Comparison of ENCODE assay signal across 8 mouse cellular contexts in genomic region chr6:31519001-31519471, GRCm38 (mm10). TPM values are rescaled to one million over a fixed set of nuclear protein-coding genes. Genes with fewer than 3 reads are reported as not detected.
DNase-seq lines count a peak whose midpoint lies in the region; ATAC-seq lines count a peak whose summit lies in the region.

No protein-coding gene starts in this region.

- H3K9me3 ChIP-seq in megakaryocyte, embryonic 14.5 days, result no peaks in the 10 kb centered on the region

- H3K4me1 ChIP-seq in megakaryocyte, embryonic 14.5 days, result peaks cover 95% of the 10 kb centered on the region

- no peaks in the 10 kb centered on the region for H3K27me3 ChIP-seq in megakaryocyte, embryonic 14.5 days (replicated peaks)

- DNase-seq in frontal cortex, postnatal 14 days (ENCODE audit: low spot score in 2 of 2), result no peak
- DNase-seq in 3134 (ENCODE audit: extremely low read depth, insufficient read length, low spot score), result peak; percentile 43
- DNase-seq in brain, adult 2 months (ENCODE audit: low read depth, low spot score), result peak; percentile 65
- DNase-seq in heart, postnatal 10 days, result peak; percentile 38 to 52
- DNase-seq in urinary bladder, postnatal 36 days (ENCODE audit: low spot score in 2 of 2), result no peak
- DNase-seq in cerebellum, adult 11 months, result no peak

- ATAC-seq in frontal cortex, adult (ENCODE audit: low TSS enrichment), result peak; percentile 32; the same call in 1 of the 2 replicates

- intact Hi-C loops in heart, postnatal 10 days (cut with DNase I), result no loop called here

- H3K4me3 ChIP-seq in megakaryocyte, embryonic 14.5 days (replicated peaks), result peak overlapping the region; percentile 30

- peaks cover 93% of the 10 kb centered on the region for H3K36me3 ChIP-seq in megakaryocyte, embryonic 14.5 days (replicated peaks; ENCODE audit: low read length)

RNA-seq across cellular contexts. Expression of gene Podxl, which starts 44.7 kb away (rescaled TPM):
- 100 to 1,000 TPM; 106 to 113 TPM for total RNA-seq in heart, postnatal 10 days (2021)
- polyA plus RNA-seq in megakaryocyte, embryonic 14.5 days (2012; ENCODE audit: insufficient read depth, low replicate concordance), result 27.7 and 50.7 TPM in 2 replicates

Comparison
In these comparisons a context has a peak if more than half of its experiments do, and no peak if none do; other contexts are left out.
1. DNase-seq: peak in 3134 (single experiment), brain, adult 2 months (single experiment) and heart, postnatal 10 days (2 of 2); none in frontal cortex, postnatal 14 days (0 of 2), urinary bladder, postnatal 36 days (0 of 2) and cerebellum, adult 11 months (single experiment).